Comparison of ENCODE assay signal across 18 mouse cellular contexts in the genomic region with DNA sequence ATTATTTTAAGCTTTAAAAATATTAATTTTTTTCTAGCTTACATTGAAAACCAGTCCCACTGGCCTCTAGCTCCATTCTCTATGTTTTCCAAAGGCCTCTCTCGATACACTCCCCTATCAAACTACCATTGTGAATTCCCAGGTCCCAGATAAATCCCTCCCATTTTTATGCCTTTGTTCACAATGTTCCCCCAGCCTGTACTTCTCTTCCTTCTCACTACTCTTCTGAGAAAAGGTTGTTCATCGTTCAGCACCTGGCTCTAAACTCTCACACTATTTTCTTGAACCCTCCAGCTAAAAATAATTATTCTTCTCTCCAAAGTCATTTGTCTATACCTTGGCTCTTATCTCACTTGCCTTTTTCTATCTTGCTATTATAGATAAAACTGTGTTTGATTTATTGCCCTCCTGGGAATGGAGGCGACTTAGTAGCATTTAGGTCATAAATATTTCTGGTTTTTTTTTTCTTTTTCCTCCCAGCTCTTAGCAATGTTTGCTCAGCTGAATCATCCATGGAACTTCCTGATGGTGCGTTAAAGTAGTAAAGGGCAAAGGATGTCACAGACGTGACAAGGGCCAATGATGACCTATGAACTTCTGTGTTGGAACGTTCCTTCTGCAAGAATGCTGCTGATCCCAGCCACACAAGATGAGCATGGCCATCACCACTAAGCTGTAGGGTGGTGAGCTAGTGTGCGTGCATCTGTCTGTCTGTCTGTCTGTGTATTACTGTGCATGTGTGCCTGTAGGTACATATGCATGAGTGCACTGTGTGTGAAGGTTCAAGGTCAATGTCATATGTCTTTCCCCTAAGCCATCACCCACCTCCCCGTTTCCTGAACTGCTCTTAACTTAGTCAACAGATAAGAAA.
A peak's percentile ranks its signal among the peaks of the same experiment; 100 is the strongest.
DNase-seq lines count a peak whose midpoint lies in the region; ATAC-seq and TF ChIP-seq lines count a peak whose summit lies in the region.
"Had no signal": no experiment of that assay in that cellular context is flagged by ENCODE, and none has a peak within 500 bp of the region (broad histone marks: within the 10 kb centered on the region; RNA-seq: fewer than 3 reads in every experiment).

No protein-coding gene starts in this region.

- H3K4me1 ChIP-seq in heart, embryonic 10.5 days = no peaks in the 10 kb centered on the region
- H3K4me1 ChIP-seq in limb, embryonic 14.5 days (ENCODE audit: control insufficient read depth, insufficient read depth, low read length) = no peaks in the 10 kb centered on the region
- H3K4me1 ChIP-seq in limb, embryonic 10.5 days = no peaks in the 10 kb centered on the region
- H3K4me1 ChIP-seq: embryonic facial prominence, embryonic 13.5 days; hindbrain, embryonic 10.5 days had no signal

- 64% methylated on average over 8 of the region's 8 CpGs for WGBS in heart, embryonic 10.5 days
- whole genome bisulfite sequencing in limb, embryonic 14.5 days = 71% methylated on average over 8 of the region's 8 CpGs
- WGBS in limb, embryonic 10.5 days = 78% methylated on average over 8 of the region's 8 CpGs

- H3K4me3 ChIP-seq in heart, embryonic 10.5 days = no peak overlapping the region
- no peak overlapping the region for H3K4me3 ChIP-seq in limb, embryonic 14.5 days (replicated peaks; ENCODE audit: low read length)
- H3K4me3 ChIP-seq in limb, embryonic 10.5 days = no peak overlapping the region
- H3K4me3 ChIP-seq: embryonic facial prominence, embryonic 13.5 days; hindbrain, embryonic 10.5 days; layer of hippocampus, adult 2 months had no signal

- ATAC-seq in limb, embryonic 14.5 days (ENCODE audit: low FRiP score, low read depth) = no peak
- ATAC-seq: forebrain, embryonic 16.5 days; liver, postnatal 0 days had no signal

- H3K27ac ChIP-seq in heart, embryonic 10.5 days = no peak overlapping the region
- no peak overlapping the region for H3K27ac ChIP-seq in limb, embryonic 14.5 days (replicated peaks; ENCODE audit: low read depth, low read length)
- no peak overlapping the region for H3K27ac ChIP-seq in limb, embryonic 10.5 days
- H3K27ac ChIP-seq: embryonic facial prominence, embryonic 13.5 days; hindbrain, embryonic 10.5 days; layer of hippocampus, adult 2 months had no signal

- no peaks in the 10 kb centered on the region for H3K36me3 ChIP-seq in heart, embryonic 10.5 days
- H3K36me3 ChIP-seq in limb, embryonic 14.5 days (ENCODE audit: control insufficient read depth, insufficient read depth, low read length) = no peaks in the 10 kb centered on the region
- H3K36me3 ChIP-seq in limb, embryonic 10.5 days = no peaks in the 10 kb centered on the region
- H3K36me3 ChIP-seq: embryonic facial prominence, embryonic 13.5 days; hindbrain, embryonic 10.5 days had no signal

- peak; percentile 74 for DNase-seq in heart, adult 11 months
- DNase-seq in heart, embryonic 10.5 days (ENCODE audit: low spot score) = no peak
- DNase-seq in limb, embryonic 14.5 days (ENCODE audit: low spot score) = peak; percentile 32
- no peak for DNase-seq in limb, embryonic 10.5 days (ENCODE audit: low spot score)
- peak; percentile 8 for DNase-seq in embryo, embryonic 11.5 days (ENCODE audit: low read depth, low spot score)
- DNase-seq in kidney, postnatal 36 days = peak; percentile 12 to 31
- DNase-seq in right cerebral cortex, postnatal 10 days (ENCODE audit: low spot score in 2 of 2) = no peak
- DNase-seq: B cell, adult 2 months; cerebellum, adult 2 months; cerebellum, postnatal 36 days; gastrocnemius, postnatal 25 days; liver, postnatal 0 days; lung, postnatal 10 days; thymus, postnatal 36 days had no signal

- no peak overlapping the region for H3K4me2 ChIP-seq in limb, embryonic 14.5 days (replicated peaks; ENCODE audit: low read depth, low read length, severe bottlenecking)
- H3K4me2 ChIP-seq: embryonic facial prominence, embryonic 13.5 days had no signal

- H3K9ac ChIP-seq in limb, embryonic 14.5 days (ENCODE audit: low read depth, low read length, severe bottlenecking) = no peak overlapping the region
- H3K9ac ChIP-seq: embryonic facial prominence, embryonic 13.5 days; liver, postnatal 0 days had no signal

- no peaks in the 10 kb centered on the region for H3K27me3 ChIP-seq in heart, embryonic 10.5 days (ENCODE audit: insufficient read depth, poor library complexity, severe bottlenecking)
- H3K27me3 ChIP-seq in limb, embryonic 14.5 days (ENCODE audit: control insufficient read depth, insufficient read depth, low read length) = no peaks in the 10 kb centered on the region
- no peaks in the 10 kb centered on the region for H3K27me3 ChIP-seq in limb, embryonic 10.5 days (ENCODE audit: low read depth, poor library complexity, severe bottlenecking)

- H3K9me3 ChIP-seq in heart, embryonic 10.5 days = no peaks in the 10 kb centered on the region
- no peaks in the 10 kb centered on the region for H3K9me3 ChIP-seq in limb, embryonic 14.5 days (ENCODE audit: control insufficient read depth, low read length)
- no peaks in the 10 kb centered on the region for H3K9me3 ChIP-seq in limb, embryonic 10.5 days (replicated peaks)
- H3K9me3 ChIP-seq: embryonic facial prominence, embryonic 13.5 days had no signal

- no peak for TF ChIP-seq POLR2A in limb, embryonic 14.5 days (IDR thresholded peaks at IDR 0.05; ENCODE audit: borderline replicate concordance, extremely low read depth, insufficient read depth, insufficient read length)

Comparison
In these comparisons a context has a peak if more than half of its experiments do, and no peak if none do; other contexts are left out.
1. DNase-seq: peak in heart, adult 11 months (single experiment), limb, embryonic 14.5 days (single experiment), embryo, embryonic 11.5 days (single experiment) and kidney, postnatal 36 days (2 of 2); none in heart, embryonic 10.5 days (single experiment), limb, embryonic 10.5 days (single experiment) and right cerebral cortex, postnatal 10 days (0 of 2).